Mouse (Mus musculus): ENCODE measurements around the gene Stard3. TPM values are rescaled to one million over a fixed set of nuclear protein-coding genes. Genes with fewer than 3 reads are reported as not detected.

Gene Stard3
- total and polyA plus RNA-seq, 3 experiments, result 53.0 to 62.5 TPM; not detected in 1

- Histone ChIP-seq H3K27ac (ENCODE audit: control insufficient read depth, low read depth, low read length) (no peak overlapping the region), H3K27me3 (ENCODE audit: control insufficient read depth in 1 of 2, insufficient read depth in 2 of 2, low read length in 2 of 2) (no peaks in the 10 kb centered on the region), H3K9ac (ENCODE audit: control insufficient read depth, low read depth, low read length, poor library complexity, severe bottlenecking) (no peak overlapping the region), H3K4me1 (ENCODE audit: control insufficient read depth in 1 of 2, insufficient read depth in 2 of 2, low read length in 2 of 2) (peaks cover 0 to 4% of the 10 kb centered on the region in 2 experiments; a peak in 1 of 4 replicates), H3K79me2 (ENCODE audit: control insufficient read depth, insufficient read depth, low read length, poor library complexity) (no peaks in the 10 kb centered on the region), H3K36me3 (ENCODE audit: control insufficient read depth in 1 of 2, insufficient read depth in 2 of 2, low read length in 2 of 2) (no peaks in the 10 kb centered on the region), H3K9me3 (replicated peaks; ENCODE audit: insufficient read depth, low read length) (no peaks in the 10 kb centered on the region), H3K4me3 (ENCODE audit: control insufficient read depth in 1 of 2, insufficient read depth in 1 of 2, low read depth in 2 of 2, low read length in 2 of 2) (no peak overlapping the region)
- TF ChIP-seq UBTF (IDR thresholded peaks at IDR 0.05; ENCODE audit: borderline replicate concordance, insufficient read depth, low read depth, low read length), result no peak
- no peak for TF ChIP-seq POLR2AphosphoS2 (IDR thresholded peaks at IDR 0.05; ENCODE audit: low read length)
- no peak for TF ChIP-seq ZKSCAN1 (IDR thresholded peaks at IDR 0.05; ENCODE audit: low read depth, low read length)
- no peak for TF ChIP-seq SIN3A (IDR thresholded peaks at IDR 0.05; ENCODE audit: low read length)
- TF ChIP-seq MAX (IDR thresholded peaks at IDR 0.05; ENCODE audit: low read length), result no peak
- no peak for TF ChIP-seq POLR2A (IDR thresholded peaks at IDR 0.05; ENCODE audit: control insufficient read depth in 1 of 2, insufficient read depth in 1 of 2, low read depth in 1 of 2, low read length in 2 of 2, poor library complexity in 1 of 2)
- TF ChIP-seq ZMIZ1 (IDR thresholded peaks at IDR 0.05; ENCODE audit: low read depth, low read length), result no peak
- TF ChIP-seq HCFC1 (IDR thresholded peaks at IDR 0.05; ENCODE audit: low read depth, low read length), result no peak
- TF ChIP-seq TAL1 (IDR thresholded peaks at IDR 0.05; ENCODE audit: low read length), result no peak
- TF ChIP-seq NRF1 (IDR thresholded peaks at IDR 0.05; ENCODE audit: insufficient read depth, low read depth, low read length, poor library complexity, severe bottlenecking), result no peak
- no peak for TF ChIP-seq TCF12 (IDR thresholded peaks at IDR 0.05; ENCODE audit: low read depth, low read length)
- TF ChIP-seq SMC3 (IDR thresholded peaks at IDR 0.05; ENCODE audit: low read depth, low read length), result no peak
- no peak for TF ChIP-seq CHD1 (IDR thresholded peaks at IDR 0.05; ENCODE audit: low read depth, low read length)
- TF ChIP-seq MEF2A (IDR thresholded peaks at IDR 0.05; ENCODE audit: extremely low read depth, insufficient replicate concordance, low read depth, low read length, poor library complexity, severe bottlenecking), result no peak
- DNase-seq (ENCODE audit: low read depth, low spot score), result no peak
These were observed 26.8 kb upstream of the Stard3 start for GRCm38 (mm10) chr11:98331401-98331800.

GRCm38 (mm10) chr11:98332186-98332585 is 26.0 kb upstream of the Stard3 start:
- no peak overlapping the region for H3K4me3 ChIP-seq (ENCODE audit: control insufficient read depth in 1 of 2, insufficient read depth in 1 of 2, low read depth in 2 of 2, low read length in 2 of 2)
- H3K79me2 ChIP-seq (ENCODE audit: control insufficient read depth, insufficient read depth, low read length, poor library complexity), result no peaks in the 10 kb centered on the region
- DNase-seq (ENCODE audit: low read depth, low spot score), result no peak
- peaks cover 0 to 2% of the 10 kb centered on the region in 2 experiments; a peak in 1 of 4 replicates for H3K27me3 ChIP-seq (ENCODE audit: control insufficient read depth in 1 of 2, insufficient read depth in 2 of 2, low read length in 2 of 2)
- no peak overlapping the region for H3K27ac ChIP-seq (ENCODE audit: control insufficient read depth, low read depth, low read length)
- no peaks in the 10 kb centered on the region for H3K9me3 ChIP-seq (replicated peaks; ENCODE audit: insufficient read depth, low read length)
- peaks cover 0 to 4% of the 10 kb centered on the region in 2 experiments; a peak in 1 of 4 replicates for H3K4me1 ChIP-seq (ENCODE audit: control insufficient read depth in 1 of 2, insufficient read depth in 2 of 2, low read length in 2 of 2)
- no peaks in the 10 kb centered on the region for H3K36me3 ChIP-seq (ENCODE audit: control insufficient read depth in 1 of 2, insufficient read depth in 2 of 2, low read length in 2 of 2)
- TF ChIP-seq SMC3 (IDR thresholded peaks at IDR 0.05; ENCODE audit: low read depth, low read length) (peak; percentile 55), USF1 (IDR thresholded peaks at IDR 0.05; ENCODE audit: low read depth, low read length) (no peak), RCOR1 (IDR thresholded peaks at IDR 0.05; ENCODE audit: low read depth, low read length) (no peak), TAL1 (IDR thresholded peaks at IDR 0.05; ENCODE audit: low read length) (no peak), POLR2AphosphoS5 (IDR thresholded peaks at IDR 0.05; ENCODE audit: borderline replicate concordance, low read depth, low read length) (no peak), GABPA (IDR thresholded peaks at IDR 0.05; ENCODE audit: low read depth, low read length) (no peak), RAD21 (IDR thresholded peaks at IDR 0.05; ENCODE audit: low read depth, low read length) (peak; percentile 37), KAT2A (conservative IDR thresholded peaks at IDR 0.05; ENCODE audit: low read depth, low read length) (no peak), UBTF (IDR thresholded peaks at IDR 0.05; ENCODE audit: borderline replicate concordance, insufficient read depth, low read depth, low read length) (no peak), POLR2A (IDR thresholded peaks at IDR 0.05; ENCODE audit: control insufficient read depth in 1 of 2, insufficient read depth in 1 of 2, low read depth in 1 of 2, low read length in 2 of 2, poor library complexity in 1 of 2) (no peak), ZC3H11A (IDR thresholded peaks at IDR 0.05; ENCODE audit: low read depth, low read length) (peak; percentile 29; the same call in 1 of the 2 replicates), MYC (IDR thresholded peaks at IDR 0.05; ENCODE audit: low read depth, low read length) (no peak), MAX (IDR thresholded peaks at IDR 0.05; ENCODE audit: low read length) (no peak), MXI1 (IDR thresholded peaks at IDR 0.05; ENCODE audit: low read depth, low read length) (no peak), CTCF (IDR thresholded peaks at IDR 0.05 in 2 of 3, conservative IDR thresholded peaks at IDR 0.05 in 1 of 3; ENCODE audit: control insufficient read depth in 1 of 3, insufficient read depth in 1 of 3, low read depth in 2 of 3, low read length in 3 of 3, poor library complexity in 1 of 3, severe bottlenecking in 1 of 3) (peak; percentile 18 to 54 (median 39)), ZNF384 (IDR thresholded peaks at IDR 0.05; ENCODE audit: low read depth, low read length) (no peak)
- H3K9ac ChIP-seq (ENCODE audit: control insufficient read depth, low read depth, low read length, poor library complexity, severe bottlenecking), result no peak overlapping the region
